Mouse (Mus musculus) megakaryocyte, embryonic 14.5 days (primary cell): ENCODE measurements around the gene Ppp6r2. TPM values are rescaled to one million over a fixed set of nuclear protein-coding genes. Genes with fewer than 3 reads are reported as not detected.

Experiments
- H3K27me3 ChIP-seq: replicated peaks from 2 replicates; pipeline ENCODE3; 2012; ENCODE audit warnings: inconsistent platforms
- H3K36me3 ChIP-seq: replicated peaks from 2 replicates; pipeline ENCODE3; 2012; ENCODE audit warnings: low read length, inconsistent platforms, mixed read lengths
- H3K4me1 ChIP-seq: 2 replicates; pipeline ENCODE4 v1.6.1; 2012; ENCODE audit warnings: inconsistent platforms
- H3K4me3 ChIP-seq: replicated peaks from 2 replicates; pipeline ENCODE3; 2012; ENCODE audit warnings: moderate library complexity, mild to moderate bottlenecking, inconsistent platforms
- H3K9me3 ChIP-seq: 2 replicates; pipeline ENCODE4 v1.6.1; 2012; ENCODE audit warnings: inconsistent platforms
- FLI1 ChIP-seq: IDR thresholded peaks from 2 replicates; pipeline ENCODE4 v1.6.1; 2012; ENCODE audit warnings: low read length, inconsistent platforms, mixed read lengths
- GATA1 ChIP-seq: IDR thresholded peaks from 3 replicates; pipeline ENCODE4 v1.6.1; 2012; ENCODE audit warnings: mixed read lengths, low read length, inconsistent platforms, borderline replicate concordance
- polyA plus RNA-seq: library from polyadenylated mRNA; stranded (reverse); fragments of >175 nt; gene quantifications from 2 replicates; pipeline ENCODE4 v1.2.3, GENCODE M21; 2012; ENCODE audit warnings: low replicate concordance; ENCODE audit not compliant: insufficient read depth

The Ppp6r2 gene
- polyA plus RNA-seq, 1 experiment: 20.7 TPM

DNA sequence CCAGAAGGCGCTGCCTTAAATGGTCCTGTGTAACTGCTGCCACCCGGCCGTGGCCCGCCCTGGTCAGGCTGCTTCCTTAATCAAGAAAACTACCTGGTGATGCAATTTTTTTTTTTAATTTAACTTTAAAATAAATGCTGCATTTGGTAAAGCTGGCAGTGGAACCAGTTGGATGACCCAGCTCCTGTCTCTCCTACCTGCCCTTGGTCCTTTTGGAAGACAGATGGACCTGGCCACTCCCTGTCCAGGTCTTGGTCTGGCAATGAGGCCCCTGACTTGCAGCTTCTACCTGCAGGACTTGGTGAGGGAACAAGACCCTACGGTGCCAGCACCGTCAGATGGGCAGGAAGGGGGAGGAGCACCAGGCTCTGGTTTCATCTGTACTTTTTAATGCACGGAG, 74.8 kb downstream of the Ppp6r2 start:
- Histone ChIP-seq H3K9me3 (no peaks in the 10 kb centered on the region), H3K36me3 (peaks cover 99% of the 10 kb centered on the region), H3K27me3 (no peaks in the 10 kb centered on the region), H3K4me3 (no peak overlapping the region), H3K4me1 (peaks cover 31% of the 10 kb centered on the region)
- no peak for TF ChIP-seq GATA1
- no peak for TF ChIP-seq FLI1

DNA sequence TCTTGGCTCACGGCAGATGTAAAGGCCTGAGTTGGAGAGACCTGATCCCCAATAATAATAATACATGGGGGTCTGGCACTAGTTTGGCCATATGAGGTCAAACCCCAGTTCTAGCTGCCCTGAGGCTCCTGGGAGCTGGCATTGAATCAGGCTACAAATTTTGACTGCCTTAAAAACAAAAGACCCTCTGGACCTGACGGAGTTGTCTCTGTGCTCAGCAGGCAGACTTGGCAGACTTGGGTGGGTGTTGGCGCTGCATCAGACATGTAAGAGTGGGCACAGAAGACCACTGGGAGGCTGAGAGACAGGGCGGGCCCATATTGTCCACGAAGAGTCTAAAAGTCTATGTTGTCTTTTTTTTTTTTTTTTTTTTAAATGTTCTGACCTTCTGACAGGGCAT, 75.2 kb downstream of the Ppp6r2 start:
- H3K4me3 ChIP-seq: no peak overlapping the region
- TF ChIP-seq FLI1 (no peak), GATA1 (no peak)

DNA sequence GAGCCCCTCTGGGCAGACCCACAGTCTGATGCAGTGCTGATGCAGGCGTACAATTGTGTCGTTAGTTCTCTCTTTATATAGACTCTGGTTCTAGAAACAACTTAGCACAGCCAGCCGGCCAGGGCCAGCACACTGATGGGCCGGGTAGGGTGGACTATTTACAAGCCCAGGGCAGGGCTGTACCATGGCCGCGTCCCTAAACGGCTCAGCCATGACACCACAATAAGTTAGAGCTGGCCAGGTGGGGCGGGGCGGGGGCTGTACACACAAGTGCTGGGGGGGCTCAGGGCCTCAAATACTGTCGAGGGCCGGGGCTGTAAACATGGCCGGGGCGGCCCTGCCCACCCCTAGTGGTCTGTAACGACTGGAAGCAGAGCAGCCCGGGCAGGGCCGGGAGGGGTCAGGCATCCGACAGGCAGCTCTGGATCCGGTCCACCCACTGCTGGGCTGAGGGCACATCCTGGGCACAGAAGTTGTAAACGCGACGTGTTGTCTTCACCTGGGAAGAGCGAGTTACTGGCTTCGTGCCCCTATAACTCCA, 76.9 kb downstream of the Ppp6r2 start:
- H3K4me1 ChIP-seq: peaks cover 31% of the 10 kb centered on the region
- H3K27me3 ChIP-seq: no peaks in the 10 kb centered on the region
- peaks cover 99% of the 10 kb centered on the region for H3K36me3 ChIP-seq
- H3K9me3 ChIP-seq: no peaks in the 10 kb centered on the region
- H3K4me3 ChIP-seq: no peak overlapping the region
- TF ChIP-seq FLI1 (no peak), GATA1 (no peak)

More for the DNA sequence above, 75.2 kb downstream of the Ppp6r2 start:
- H3K27me3 ChIP-seq: no peaks in the 10 kb centered on the region
- H3K9me3 ChIP-seq: no peaks in the 10 kb centered on the region
- H3K36me3 ChIP-seq: peaks cover 99% of the 10 kb centered on the region
- H3K4me1 ChIP-seq: peaks cover 31% of the 10 kb centered on the region

DNA sequence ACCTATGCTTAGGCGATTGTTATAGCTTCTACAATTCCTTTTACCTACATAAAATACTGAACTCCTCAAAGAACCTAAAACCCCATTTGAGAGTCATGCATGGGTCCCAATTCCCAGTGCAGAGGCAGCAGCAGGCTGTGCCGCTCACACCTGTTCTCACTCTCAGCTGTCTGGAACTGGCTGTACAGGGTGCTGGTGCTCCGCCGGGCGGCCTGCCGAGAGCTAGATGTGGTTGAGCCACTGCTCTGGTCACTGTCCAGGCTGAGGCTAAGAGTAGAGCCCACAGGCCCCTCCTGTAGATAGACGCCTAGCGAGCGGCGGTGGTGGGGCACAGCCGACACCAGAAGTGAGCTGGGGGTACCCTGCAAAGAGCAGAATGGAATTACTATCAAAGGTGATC, 78.1 kb downstream of the Ppp6r2 start:
- H3K36me3 ChIP-seq: peaks cover 99% of the 10 kb centered on the region
- peaks cover 31% of the 10 kb centered on the region for H3K4me1 ChIP-seq
- no peaks in the 10 kb centered on the region for H3K9me3 ChIP-seq
- TF ChIP-seq GATA1 (no peak), FLI1 (no peak)
- H3K4me3 ChIP-seq: no peak overlapping the region
- H3K27me3 ChIP-seq: no peaks in the 10 kb centered on the region

DNA sequence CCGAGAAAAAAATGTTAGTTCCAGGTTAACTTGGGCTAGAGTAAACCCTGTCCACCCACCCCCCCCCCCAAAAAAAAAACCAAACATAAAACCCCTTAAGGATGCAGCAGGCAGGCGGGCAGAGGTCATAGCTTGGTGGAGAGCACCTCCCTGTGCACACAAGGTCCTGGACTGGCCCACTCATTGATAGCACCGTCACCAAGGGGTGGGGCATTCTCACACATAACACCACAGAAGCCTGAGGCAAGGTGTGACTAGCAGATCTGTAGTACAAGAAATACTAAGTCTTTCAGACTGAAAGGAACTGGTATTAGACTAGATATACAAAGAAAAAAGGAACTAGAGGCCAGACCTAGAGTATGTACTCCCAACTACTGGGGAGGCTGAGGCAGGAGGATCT, 80.2 kb downstream of the Ppp6r2 start:
- peaks cover 99% of the 10 kb centered on the region for H3K36me3 ChIP-seq
- H3K9me3 ChIP-seq: no peaks in the 10 kb centered on the region
- H3K27me3 ChIP-seq: no peaks in the 10 kb centered on the region
- peaks cover 17% of the 10 kb centered on the region for H3K4me1 ChIP-seq
- H3K4me3 ChIP-seq: no peak overlapping the region
- TF ChIP-seq FLI1 (no peak), GATA1 (no peak)

DNA sequence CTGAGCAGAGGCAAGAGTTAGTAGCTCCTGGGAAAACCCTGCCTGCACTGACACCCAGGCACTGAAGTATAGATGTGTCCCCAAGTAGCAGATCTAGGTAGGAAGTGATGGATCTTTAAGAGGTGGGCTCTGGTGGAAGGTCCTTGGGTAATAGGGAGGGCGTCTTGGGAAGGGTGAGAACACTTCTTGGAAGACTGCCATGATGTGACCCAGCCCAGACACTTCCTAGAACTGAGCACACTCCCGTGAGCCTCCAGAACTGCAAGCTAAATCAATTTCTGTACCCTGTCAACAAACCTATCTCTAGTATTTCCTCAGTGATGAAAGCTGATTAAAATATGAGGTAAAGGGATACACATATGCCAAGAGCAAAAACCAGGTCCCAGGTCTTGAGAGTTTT, 81.4 kb downstream of the Ppp6r2 start:
- Histone ChIP-seq H3K9me3 (no peaks in the 10 kb centered on the region), H3K36me3 (peaks cover 99% of the 10 kb centered on the region), H3K27me3 (no peaks in the 10 kb centered on the region), H3K4me3 (no peak overlapping the region), H3K4me1 (peaks cover 11% of the 10 kb centered on the region)
- TF ChIP-seq FLI1 (no peak), GATA1 (no peak)

DNA sequence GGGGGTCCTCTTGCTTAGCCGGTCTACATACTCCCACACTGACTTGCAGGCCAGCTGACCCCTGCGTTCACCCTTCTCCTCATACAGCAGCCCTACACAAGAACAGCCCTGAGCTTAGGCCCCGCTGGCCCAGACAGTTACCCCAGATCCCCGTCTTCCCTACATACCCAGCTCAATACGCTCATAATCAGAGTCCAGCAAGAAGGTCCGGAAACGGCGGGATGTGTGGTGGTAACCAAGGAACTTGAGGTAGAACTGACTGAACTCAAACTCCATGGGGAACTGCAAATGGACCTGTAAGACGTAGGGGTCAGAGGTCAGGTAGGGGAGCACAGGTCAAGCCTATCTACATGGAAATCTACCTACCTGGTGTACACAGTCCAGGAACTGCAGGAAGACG, 82.4 kb downstream of the Ppp6r2 start:
- no peaks in the 10 kb centered on the region for H3K9me3 ChIP-seq
- TF ChIP-seq FLI1 (no peak), GATA1 (no peak)
- no peak overlapping the region for H3K4me3 ChIP-seq
- H3K27me3 ChIP-seq: no peaks in the 10 kb centered on the region
- peaks cover under 1% of the 10 kb centered on the region; the same call in 1 of the 2 replicates for H3K4me1 ChIP-seq
- peaks cover 96% of the 10 kb centered on the region for H3K36me3 ChIP-seq

DNA sequence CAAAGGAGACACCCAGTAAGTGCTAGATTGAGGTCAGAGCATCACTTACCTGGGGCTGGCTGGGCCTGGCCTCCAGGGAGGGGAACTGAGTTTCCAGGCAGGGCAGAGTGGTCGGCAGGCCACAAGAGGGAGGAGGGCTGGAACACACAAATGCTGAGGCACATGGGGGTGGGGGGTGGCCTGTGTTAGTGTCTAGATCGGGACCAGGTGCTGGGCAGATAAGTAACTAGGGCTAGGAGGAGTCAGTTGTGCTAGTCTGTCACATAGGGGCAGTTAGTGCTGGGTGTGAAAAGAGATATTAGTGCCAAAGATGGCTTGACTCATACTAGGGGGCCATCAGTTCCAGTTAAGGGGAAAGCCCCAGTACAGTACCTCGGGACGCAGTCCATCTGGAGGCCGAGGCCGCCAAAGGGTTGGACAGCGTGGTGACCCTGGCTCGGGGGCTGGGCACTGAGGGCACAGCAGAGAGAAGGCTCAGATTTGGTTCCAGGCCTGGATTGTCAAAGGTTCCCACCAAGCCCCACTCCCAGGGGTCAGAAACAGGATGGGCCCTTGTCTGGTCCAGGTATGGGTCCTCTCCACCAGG, 84.3 kb downstream of the Ppp6r2 start:
- Histone ChIP-seq H3K27me3 (no peaks in the 10 kb centered on the region), H3K9me3 (no peaks in the 10 kb centered on the region), H3K4me1 (peaks cover 3% of the 10 kb centered on the region; the same call in 1 of the 2 replicates), H3K36me3 (peaks cover 96% of the 10 kb centered on the region), H3K4me3 (no peak overlapping the region)
- TF ChIP-seq GATA1 (no peak), FLI1 (no peak)

DNA sequence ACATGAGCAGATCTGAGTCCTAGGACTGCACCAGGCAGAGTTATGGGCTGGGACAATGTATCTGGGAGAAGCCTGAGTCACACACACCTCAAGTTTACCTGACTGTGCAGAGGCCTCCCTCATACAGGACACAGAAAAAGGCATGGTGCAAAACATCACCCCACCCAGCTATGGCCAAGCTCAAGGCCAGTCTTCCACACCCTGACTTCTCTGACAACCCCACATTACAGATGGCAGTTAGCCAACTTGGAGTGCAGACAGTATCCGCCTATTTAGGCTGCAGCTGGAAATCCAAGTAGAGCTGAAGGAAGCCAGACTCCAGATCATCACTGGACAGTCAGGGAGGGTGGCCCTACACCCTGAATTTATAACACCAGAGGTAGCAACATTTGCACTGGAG, 85.1 kb downstream of the Ppp6r2 start:
- H3K36me3 ChIP-seq: peaks cover 96% of the 10 kb centered on the region
- no peaks in the 10 kb centered on the region for H3K27me3 ChIP-seq
- no peak for TF ChIP-seq FLI1
- no peak for TF ChIP-seq GATA1
- peaks cover 3% of the 10 kb centered on the region; the same call in 1 of the 2 replicates for H3K4me1 ChIP-seq
- H3K4me3 ChIP-seq: no peak overlapping the region
- H3K9me3 ChIP-seq: no peaks in the 10 kb centered on the region

DNA sequence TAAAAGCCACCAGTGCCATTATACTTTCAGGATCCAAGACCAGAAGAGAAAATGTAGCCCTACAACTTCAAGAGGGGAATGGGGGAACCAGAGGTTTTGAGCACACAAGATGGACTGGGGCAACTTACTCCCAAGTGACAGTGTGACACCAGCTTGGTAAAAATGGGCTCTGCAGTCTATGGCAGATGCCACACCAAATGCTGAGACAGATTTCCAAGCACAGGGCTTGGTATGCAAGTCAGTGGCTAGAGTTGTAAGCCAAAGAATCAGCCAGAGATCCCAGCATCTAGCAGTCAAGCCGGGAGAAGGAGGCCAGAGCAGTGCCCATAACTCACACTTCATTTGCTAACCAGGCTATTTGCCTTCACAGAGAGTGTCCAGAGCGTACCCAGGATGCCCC, 86.3 kb downstream of the Ppp6r2 start:
- H3K36me3 ChIP-seq: peaks cover 96% of the 10 kb centered on the region
- peaks cover 12% of the 10 kb centered on the region for H3K4me1 ChIP-seq
- no peaks in the 10 kb centered on the region for H3K27me3 ChIP-seq
- H3K4me3 ChIP-seq: no peak overlapping the region
- TF ChIP-seq FLI1 (no peak), GATA1 (no peak)
- no peaks in the 10 kb centered on the region for H3K9me3 ChIP-seq
